Mouse (Mus musculus) limb, embryonic 10.5 days (tissue): ENCODE measurements around the gene Fam92b. TPM values are rescaled to one million over a fixed set of nuclear protein-coding genes. Genes with fewer than 3 reads are reported as not detected.

ENCODE experiments used
- DNase-seq: peaks from one replicate; pipeline ENCODE4 v3.0.0-alpha.2; 2017; ENCODE audit warnings: low spot score
- H3K27ac ChIP-seq: fragments of 300-500 bp; sonication (generic); 2 replicates; pipeline ENCODE4 v1.5.1; 2016; ENCODE audit warnings: mild to moderate bottlenecking
- H3K27me3 ChIP-seq: fragments of 300-500 bp; sonication (generic); 2 replicates; pipeline ENCODE4 v1.6.1; 2016; ENCODE audit warnings: low read depth, mild to moderate bottlenecking; ENCODE audit not compliant: poor library complexity, severe bottlenecking
- H3K36me3 ChIP-seq: fragments of 300-500 bp; sonication (generic); 2 replicates; pipeline ENCODE4 v1.6.1; 2016; ENCODE audit warnings: mild to moderate bottlenecking, moderate library complexity
- H3K4me1 ChIP-seq: fragments of 300-500 bp; sonication (generic); 2 replicates; pipeline ENCODE4 v1.6.1; 2016
- H3K4me3 ChIP-seq: fragments of 300-500 bp; sonication (generic); 2 replicates; pipeline ENCODE4 v1.5.1; 2016; ENCODE audit warnings: mild to moderate bottlenecking, moderate library complexity
- H3K9me3 ChIP-seq: fragments of 300-500 bp; sonication (generic); replicated peaks from 2 replicates; pipeline ENCODE4 v1.6.1; 2016; ENCODE audit warnings: mild to moderate bottlenecking
- WGBS: fragments of 180-500 bp; shearing (Covaris S2); methylation state at CpG from one replicate; pipeline ENCODE4 v1.1.7; 2016; 5-methylcytosine and 5-hydroxymethylcytosine counted together
- polyA plus RNA-seq: library from polyadenylated mRNA; unstranded; fragments of >200 nt; fragmentation: Nextera tagmentation; extraction: Ambion mirVana; gene quantifications from 2 replicates; pipeline ENCODE4 v1.2.1, GENCODE M21; 2016

Fam92b gene
- polyA plus RNA-seq, 1 experiment from 2014 or later: not detected

DNA sequence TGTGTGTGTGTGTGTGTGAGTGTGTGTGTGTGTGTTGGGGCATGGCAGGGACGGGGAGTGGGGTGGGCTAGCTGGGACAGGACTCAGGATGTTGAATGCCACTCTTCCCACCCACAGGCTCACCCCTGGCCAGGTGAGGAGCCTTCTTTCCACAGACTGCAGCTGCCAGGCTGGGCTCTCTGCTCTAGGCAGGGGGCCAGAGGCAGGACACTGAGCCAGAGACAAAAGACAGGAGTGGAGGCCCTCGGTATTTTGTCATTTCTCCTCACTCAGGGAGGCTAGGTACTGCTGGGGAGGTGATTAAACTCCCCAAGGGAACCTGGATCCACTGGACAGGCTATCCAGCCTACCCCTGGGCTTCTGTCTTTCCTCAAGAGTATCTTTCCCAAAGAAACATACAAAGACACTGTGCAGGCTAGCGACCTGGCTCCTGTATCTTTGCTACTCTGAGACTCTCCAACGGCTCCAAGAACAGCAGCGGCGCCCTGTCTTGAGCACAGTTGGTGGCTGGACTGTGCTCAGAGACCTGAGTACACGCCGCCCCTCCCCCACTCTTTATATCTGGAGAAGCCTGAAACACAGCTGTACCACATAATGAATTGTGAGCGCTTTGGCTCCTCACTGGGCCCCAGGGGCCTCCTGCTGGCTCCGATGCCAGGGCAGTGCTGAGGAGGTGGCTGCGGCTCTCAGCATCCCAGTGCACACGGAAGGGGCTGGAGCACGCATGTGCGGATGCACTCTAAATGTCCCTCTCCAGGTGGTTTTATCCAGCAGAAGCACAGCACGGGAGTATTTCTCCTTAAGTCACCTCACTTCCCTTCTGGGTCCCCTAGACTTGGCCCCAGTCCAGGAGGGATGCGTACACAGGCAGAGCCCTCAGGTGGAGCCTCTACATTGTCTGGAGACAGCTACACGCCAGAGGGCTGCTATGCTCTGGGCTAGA is 7.9 kb upstream of the Fam92b start:
- peaks cover 8% of the 10 kb centered on the region for H3K27me3 ChIP-seq
- no peaks in the 10 kb centered on the region for H3K36me3 ChIP-seq
- 38% methylated on average over 16 of the region's 17 CpGs for WGBS
- peaks cover 61% of the 10 kb centered on the region for H3K4me1 ChIP-seq
- peak overlapping the region; percentile 84 for H3K27ac ChIP-seq
- no peaks in the 10 kb centered on the region for H3K9me3 ChIP-seq
- DNase-seq: peak; percentile 69
- peak overlapping the region; percentile 26 for H3K4me3 ChIP-seq

DNA sequence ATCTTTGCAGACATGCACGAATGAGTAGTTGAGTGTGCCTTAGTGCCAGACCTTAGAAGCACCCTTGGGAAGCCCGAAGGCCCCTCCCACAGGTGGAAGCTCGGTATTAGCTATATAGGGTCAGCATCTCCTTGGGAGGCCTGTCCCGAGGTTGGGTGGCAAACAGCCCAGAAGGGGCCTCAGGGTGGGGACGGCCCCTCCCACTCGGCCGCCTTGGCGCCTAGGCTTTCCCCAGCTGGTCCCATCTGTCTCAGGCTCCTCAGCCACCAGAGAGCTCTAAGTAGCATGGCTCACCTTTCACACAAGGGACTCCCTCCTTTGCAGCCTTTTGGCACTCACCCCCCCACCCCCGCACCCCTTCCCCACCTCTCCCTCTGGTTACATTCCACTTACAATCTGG is 7.1 kb upstream of the Fam92b start:
- 0 out of 2 replicates have a peak overlapping the region, but pooled peaks have one; percentile 26 for H3K4me3 ChIP-seq
- peaks cover 8% of the 10 kb centered on the region for H3K27me3 ChIP-seq
- no peak for DNase-seq
- no peaks in the 10 kb centered on the region for H3K36me3 ChIP-seq
- peaks cover 61% of the 10 kb centered on the region for H3K4me1 ChIP-seq
- no peaks in the 10 kb centered on the region for H3K9me3 ChIP-seq
- peak overlapping the region; percentile 84 for H3K27ac ChIP-seq
- WGBS: 23% methylated on average over 9 of the region's 9 CpGs

- Histone ChIP-seq H3K27ac (0 out of 2 replicates have a peak overlapping the region, but pooled peaks have one; percentile 21), H3K4me1 (peaks cover 72% of the 10 kb centered on the region), H3K36me3 (no peaks in the 10 kb centered on the region), H3K27me3 (peaks cover 19% of the 10 kb centered on the region), H3K4me3 (no peak overlapping the region), H3K9me3 (no peaks in the 10 kb centered on the region)
- 79% methylated on average over 4 of the region's 4 CpGs for WGBS
- DNase-seq: no peak
Observed at GRCm38 (mm10) chr8:120181861-120182414, 4.7 kb upstream of the Fam92b start.

DNA sequence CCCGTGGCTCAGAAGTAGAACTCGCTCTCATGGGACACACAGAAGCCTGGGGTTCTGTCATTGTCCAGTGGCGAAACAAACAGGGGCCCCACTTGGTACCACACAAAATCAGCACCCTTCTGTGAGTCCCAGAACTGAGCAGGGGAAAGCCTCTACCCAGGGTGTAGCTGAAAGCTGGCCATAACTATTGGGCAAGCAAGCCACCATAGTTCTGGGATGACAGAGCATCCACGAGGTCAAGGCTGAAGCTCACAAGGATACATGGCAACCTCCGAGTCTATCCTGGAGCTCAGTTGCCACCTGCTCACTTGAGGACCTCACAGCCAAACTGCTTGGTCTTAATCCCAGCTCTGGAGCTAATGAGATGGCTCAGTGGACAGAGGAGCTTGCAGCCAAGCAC is 4.0 kb upstream of the Fam92b start:
- Histone ChIP-seq H3K4me1 (peaks cover 72% of the 10 kb centered on the region), H3K4me3 (no peak overlapping the region), H3K27ac (peak overlapping the region; percentile 32; the same call in 1 of the 2 replicates), H3K9me3 (no peaks in the 10 kb centered on the region), H3K36me3 (no peaks in the 10 kb centered on the region), H3K27me3 (peaks cover 24% of the 10 kb centered on the region)
- DNase-seq: no peak
- 89% methylated on average over 5 of the region's 5 CpGs for WGBS

- peak overlapping the region; percentile 32 for H3K27ac ChIP-seq
- H3K4me1 ChIP-seq: peaks cover 69% of the 10 kb centered on the region
- no peak for DNase-seq
Observed at GRCm38 (mm10) chr8:120180445-120180970, 3.2 kb upstream of the Fam92b start.

GRCm38 (mm10) chr8:120179027-120179431 is 1.8 kb upstream of the Fam92b start:
- H3K27ac ChIP-seq: peak overlapping the region; percentile 50; the same call in 1 of the 2 replicates
- peak; percentile 99 for DNase-seq
- H3K4me1 ChIP-seq: peaks cover 58% of the 10 kb centered on the region
- peak overlapping the region; percentile 29 for H3K4me3 ChIP-seq
- WGBS: under 1% methylated on average over 10 of the region's 10 CpGs
- no peaks in the 10 kb centered on the region for H3K36me3 ChIP-seq
- H3K9me3 ChIP-seq: no peaks in the 10 kb centered on the region
- H3K27me3 ChIP-seq: peaks cover 47% of the 10 kb centered on the region

More at GRCm38 (mm10) chr8:120180445-120180970, 3.2 kb upstream of the Fam92b start:
- H3K36me3 ChIP-seq: no peaks in the 10 kb centered on the region
- H3K9me3 ChIP-seq: no peaks in the 10 kb centered on the region
- 50% methylated on average over 7 of the region's 7 CpGs for WGBS
- peaks cover 32% of the 10 kb centered on the region for H3K27me3 ChIP-seq
- H3K4me3 ChIP-seq: no peak overlapping the region

GRCm38 (mm10) chr8:120178124-120178514 is 853 bp upstream of the Fam92b start:
- no peaks in the 10 kb centered on the region for H3K9me3 ChIP-seq
- H3K36me3 ChIP-seq: no peaks in the 10 kb centered on the region
- no peak for DNase-seq
- H3K4me3 ChIP-seq: peak overlapping the region; percentile 49
- peaks cover 55% of the 10 kb centered on the region for H3K4me1 ChIP-seq
- H3K27me3 ChIP-seq: peaks cover 56% of the 10 kb centered on the region
- H3K27ac ChIP-seq: peak overlapping the region; percentile 84
- 5% methylated on average over 10 of the region's 10 CpGs for WGBS

GRCm38 (mm10) chr8:120176605-120177004 is 661 bp downstream of the Fam92b start:
- Histone ChIP-seq H3K4me1 (peaks cover 58% of the 10 kb centered on the region), H3K36me3 (no peaks in the 10 kb centered on the region), H3K4me3 (peak overlapping the region; percentile 49), H3K27ac (peak overlapping the region; percentile 84; the same call in 1 of the 2 replicates), H3K27me3 (peaks cover 65% of the 10 kb centered on the region), H3K9me3 (no peaks in the 10 kb centered on the region)
- no peak for DNase-seq
- 13% methylated on average over 4 of the region's 4 CpGs for whole genome bisulfite sequencing

DNA sequence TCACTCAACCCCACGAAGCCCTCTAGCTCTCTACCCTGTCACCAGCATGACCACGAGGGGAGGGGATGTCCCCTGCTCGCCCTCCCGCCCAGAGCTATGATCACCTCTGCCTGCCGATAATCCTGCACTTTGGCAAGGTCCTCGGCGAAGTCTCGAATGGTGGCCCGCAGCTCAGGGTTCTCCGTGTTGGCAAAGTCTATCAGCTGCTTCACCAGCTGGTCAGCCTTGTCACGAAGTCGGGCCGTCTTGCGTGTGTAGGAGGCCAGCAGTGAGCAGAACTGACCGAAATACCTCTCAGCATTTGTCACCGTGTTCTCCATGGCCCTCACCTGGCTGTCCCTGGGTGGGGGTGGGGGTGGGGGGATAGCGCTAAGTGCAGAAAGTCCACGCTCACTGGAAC is 2.7 kb downstream of the Fam92b start:
- WGBS: 47% methylated on average over 18 of the region's 18 CpGs
- peaks cover 62% of the 10 kb centered on the region for H3K27me3 ChIP-seq
- no peak for DNase-seq
- H3K36me3 ChIP-seq: no peaks in the 10 kb centered on the region
- H3K4me1 ChIP-seq: peaks cover 46% of the 10 kb centered on the region
- no peaks in the 10 kb centered on the region for H3K9me3 ChIP-seq
- H3K4me3 ChIP-seq: no peak overlapping the region
- no peak overlapping the region for H3K27ac ChIP-seq

GRCm38 (mm10) chr8:120173195-120173594 is 4.1 kb downstream of the Fam92b start:
- no peak for DNase-seq
- Histone ChIP-seq H3K9me3 (no peaks in the 10 kb centered on the region), H3K27ac (no peak overlapping the region), H3K36me3 (no peaks in the 10 kb centered on the region), H3K4me1 (peaks cover 45% of the 10 kb centered on the region), H3K4me3 (no peak overlapping the region), H3K27me3 (peaks cover 69% of the 10 kb centered on the region)
- WGBS: 71% methylated on average over 1 of the region's 1 CpGs

DNA sequence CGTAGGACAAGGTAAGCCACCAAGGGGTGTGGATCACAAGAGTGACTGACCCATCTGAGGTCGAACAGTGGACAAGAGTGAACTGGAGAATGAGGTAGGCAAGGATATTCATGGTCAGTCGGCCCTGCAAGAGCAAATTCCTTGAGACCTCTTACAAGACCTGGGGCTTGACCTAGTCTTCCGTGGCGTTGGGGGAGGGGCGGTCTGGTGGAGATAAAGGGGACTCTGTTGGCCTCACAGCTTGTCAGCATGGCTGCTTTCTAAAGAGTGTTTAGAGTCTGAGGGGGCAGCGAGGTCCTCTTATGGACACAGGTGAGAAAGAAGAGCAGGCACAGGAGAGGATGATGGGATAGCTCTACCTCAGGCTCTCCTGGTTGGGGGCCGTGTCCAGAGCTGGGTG is 8.1 kb downstream of the Fam92b start:
- WGBS: 65% methylated on average over 8 of the region's 8 CpGs
- no peak overlapping the region for H3K4me3 ChIP-seq
- no peak overlapping the region for H3K27ac ChIP-seq
- no peaks in the 10 kb centered on the region for H3K36me3 ChIP-seq
- H3K9me3 ChIP-seq: no peaks in the 10 kb centered on the region
- H3K27me3 ChIP-seq: peaks cover 71% of the 10 kb centered on the region
- DNase-seq: no peak
- peaks cover 26% of the 10 kb centered on the region for H3K4me1 ChIP-seq

- H3K4me1 ChIP-seq: peaks cover 30% of the 10 kb centered on the region
- 0 out of 2 replicates have a peak overlapping the region, but pooled peaks have one; percentile 11 for H3K27ac ChIP-seq
- H3K36me3 ChIP-seq: no peaks in the 10 kb centered on the region
- H3K4me3 ChIP-seq: no peak overlapping the region
- no peak for DNase-seq
- 38% methylated on average over 5 of the region's 5 CpGs for WGBS
- no peaks in the 10 kb centered on the region for H3K9me3 ChIP-seq
- H3K27me3 ChIP-seq: peaks cover 62% of the 10 kb centered on the region
Observed at GRCm38 (mm10) chr8:120167821-120168220, 9.4 kb downstream of the Fam92b start.

GRCm38 (mm10) chr8:120167136-120167535 is 10.1 kb downstream of the Fam92b start:
- 83% methylated on average over 8 of the region's 8 CpGs for WGBS
- H3K4me1 ChIP-seq: peaks cover 29% of the 10 kb centered on the region
- no peak overlapping the region for H3K4me3 ChIP-seq

More at GRCm38 (mm10) chr8:120167136-120167535, 10.1 kb downstream of the Fam92b start:
- no peak for DNase-seq
- Histone ChIP-seq H3K9me3 (no peaks in the 10 kb centered on the region), H3K27ac (0 out of 2 replicates have a peak overlapping the region, but pooled peaks have one; percentile 15), H3K27me3 (peaks cover 61% of the 10 kb centered on the region), H3K36me3 (no peaks in the 10 kb centered on the region)
